Mouse (Mus musculus) right cerebral cortex, postnatal 14 days (tissue): ENCODE measurements around the gene Dhx58.

Experiments used
- DNase-seq: peaks from one replicate; pipeline ENCODE4 v3.0.0; 2022

Gene Dhx58

DNA sequence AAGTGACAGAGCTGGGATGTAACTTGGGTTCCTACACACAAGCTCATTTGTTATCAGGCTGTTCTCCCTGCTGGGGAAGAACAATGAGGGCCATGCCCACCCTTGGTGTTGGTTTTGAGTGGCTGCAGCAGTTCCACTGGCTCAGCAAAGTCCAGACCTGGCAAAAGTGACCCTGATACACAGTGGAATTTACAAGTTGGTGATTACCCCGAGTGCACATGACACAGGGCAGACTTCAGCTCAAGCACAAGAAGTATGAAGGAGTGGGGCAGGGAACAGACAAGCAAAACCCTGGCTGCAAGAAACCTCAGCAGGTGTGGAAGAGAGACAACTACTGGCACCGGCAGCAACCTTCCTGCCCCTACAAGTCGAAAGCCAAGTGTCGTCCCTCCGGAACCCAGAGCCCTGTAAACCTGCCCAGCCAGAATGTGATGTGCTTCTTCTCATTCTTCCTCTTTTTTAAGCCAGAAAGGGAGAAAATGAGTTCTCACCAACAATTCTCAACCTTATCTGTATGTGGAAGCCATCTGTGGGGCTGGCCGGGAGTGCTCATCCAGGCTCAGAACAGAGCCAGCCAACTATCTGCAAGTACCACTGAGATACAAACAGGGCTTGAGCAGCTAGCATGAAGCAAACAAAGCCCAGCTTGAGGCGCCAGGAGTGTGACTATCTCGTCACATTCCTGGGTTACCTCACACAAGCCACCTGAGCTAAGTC lies 17.9 kb upstream of the Dhx58 start:
- no peak for DNase-seq

DNA sequence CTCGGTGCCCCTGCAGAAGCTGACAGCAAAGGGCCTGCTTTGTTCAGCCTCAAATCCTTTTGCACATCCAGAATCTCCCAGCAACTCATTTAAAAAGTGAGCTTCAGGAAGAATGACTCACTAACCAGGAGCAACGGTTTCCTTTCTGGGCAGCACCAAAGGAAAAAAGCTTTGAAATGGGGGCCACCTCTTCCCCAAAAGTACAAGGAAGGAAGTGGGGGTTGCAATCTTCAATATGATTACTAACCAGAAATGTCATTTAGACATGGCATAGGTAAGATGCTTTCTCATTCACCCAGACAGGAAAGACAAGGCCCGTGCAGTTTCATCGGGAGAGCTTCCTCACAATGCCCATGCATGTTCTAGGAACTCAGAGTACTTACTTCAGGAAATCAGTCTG lies 17.2 kb upstream of the Dhx58 start:
- DNase-seq, result no peak

DNA sequence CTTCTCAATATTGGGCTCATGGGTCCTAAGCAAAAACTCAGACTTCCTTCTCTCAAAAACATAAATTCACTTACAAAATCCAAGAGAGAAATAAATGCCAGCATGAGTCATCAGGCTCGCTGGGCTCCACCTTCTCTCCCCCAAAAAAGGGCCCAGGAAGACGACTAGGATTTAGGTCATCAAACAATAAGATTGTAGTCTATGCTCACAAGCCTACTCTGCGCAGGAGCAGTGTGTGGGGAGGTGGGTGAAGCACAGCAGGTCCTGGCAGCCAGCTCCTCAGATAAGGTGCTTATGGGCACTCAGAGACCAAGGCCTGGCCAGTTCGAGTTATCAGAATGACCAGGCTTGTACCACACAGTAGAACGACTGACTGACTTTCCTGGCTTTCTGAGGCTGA lies 16.3 kb upstream of the Dhx58 start:
- no peak for DNase-seq

DNA sequence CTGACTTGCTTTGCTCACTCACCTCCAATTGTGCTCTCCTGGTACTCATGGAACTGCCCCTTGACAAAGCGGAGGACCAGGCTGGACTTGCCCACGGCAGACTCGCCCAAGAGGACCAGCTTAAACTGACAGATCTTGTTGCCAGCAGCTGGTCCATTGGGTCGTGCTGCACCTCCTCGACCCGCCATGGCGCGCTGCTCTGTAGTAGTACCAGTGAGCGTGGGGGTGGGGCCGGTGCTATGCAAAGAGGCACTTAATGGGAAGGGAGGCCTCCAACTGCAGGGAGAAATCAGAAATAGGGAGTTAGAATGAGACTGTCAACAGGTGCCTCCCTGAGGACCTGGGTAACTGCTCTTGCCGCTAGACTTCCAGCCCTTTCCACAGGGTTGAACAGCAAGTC lies 15.8 kb upstream of the Dhx58 start:
- DNase-seq, result no peak

DNA sequence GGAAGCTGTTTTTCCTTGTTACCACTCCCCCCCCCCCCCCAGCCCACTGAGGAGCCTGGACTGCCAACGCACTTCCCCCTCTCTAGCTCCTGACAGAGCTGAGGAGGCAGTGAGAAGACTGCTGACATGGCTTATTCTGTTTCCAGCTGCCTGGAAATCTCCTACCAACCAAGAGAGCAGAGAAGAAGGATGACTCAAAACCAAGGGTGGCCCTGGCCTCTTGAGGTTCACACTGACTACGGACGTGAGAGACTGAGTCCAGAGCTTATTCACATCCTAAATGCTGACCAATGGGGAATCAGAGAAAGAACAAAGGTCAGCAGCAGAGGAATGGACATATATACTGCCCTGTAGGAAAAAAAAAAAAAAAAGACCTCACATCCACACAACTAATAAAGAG lies 15.2 kb upstream of the Dhx58 start:
- no peak for DNase-seq

DNA sequence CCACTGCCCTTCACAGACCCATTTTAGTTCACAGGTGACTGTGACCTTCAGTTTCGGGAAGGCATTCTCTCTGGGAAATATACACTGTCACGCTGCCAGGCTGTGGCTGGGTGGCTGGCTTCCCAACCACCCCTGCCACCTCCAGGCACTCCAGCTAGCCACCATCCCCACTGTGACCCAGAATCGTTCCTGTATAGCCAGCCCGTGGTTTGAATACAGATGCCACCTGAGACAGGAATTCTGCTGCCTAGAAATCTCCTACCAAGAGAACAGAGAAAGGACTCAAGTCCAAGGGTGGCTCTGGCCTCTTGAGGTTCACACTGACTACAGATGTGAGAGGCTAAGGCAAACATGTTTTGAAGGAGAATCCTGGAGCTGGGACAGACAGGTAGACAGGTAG lies 14.8 kb upstream of the Dhx58 start:
- no peak for DNase-seq

DNA sequence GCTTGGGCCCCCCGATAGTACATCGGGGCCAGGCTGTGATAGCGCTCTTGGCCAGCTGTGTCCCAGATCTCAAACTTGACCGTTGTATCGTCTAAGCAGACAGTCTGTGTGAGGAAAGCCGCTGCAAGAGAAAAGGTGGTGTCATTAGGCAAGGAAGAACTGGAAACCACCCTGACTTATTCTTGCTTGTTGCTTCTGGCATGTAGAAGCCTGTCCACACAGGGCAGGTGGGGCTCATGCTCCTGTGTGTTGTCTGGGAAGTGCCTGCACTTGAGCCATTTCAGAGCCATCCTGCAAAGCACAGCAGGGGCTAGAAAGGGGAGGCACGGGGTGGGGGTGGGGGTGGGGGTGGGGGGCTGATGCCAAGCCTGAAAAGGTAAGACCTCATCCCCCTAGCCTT lies 14.4 kb upstream of the Dhx58 start:
- no peak for DNase-seq

DNA sequence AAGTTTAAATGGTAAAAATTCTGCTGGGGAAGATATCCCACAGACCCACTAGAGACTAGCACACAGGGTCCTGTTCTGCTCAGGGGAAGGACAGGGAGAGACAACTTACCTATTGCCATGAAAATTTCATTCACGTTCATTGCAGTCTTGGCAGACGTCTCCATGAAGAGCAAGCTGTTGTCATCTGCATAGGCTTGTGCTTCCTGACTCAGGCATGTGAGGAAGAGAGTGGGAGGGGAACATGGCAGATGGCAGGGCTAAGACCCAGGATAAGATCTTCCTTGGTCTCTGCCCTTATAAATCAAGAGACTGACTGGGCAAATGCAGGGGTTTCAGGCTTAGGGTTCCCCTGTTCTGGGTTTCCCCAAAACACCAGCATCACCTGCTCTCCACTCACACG lies 12.6 kb upstream of the Dhx58 start:
- DNase-seq, result no peak

DNA sequence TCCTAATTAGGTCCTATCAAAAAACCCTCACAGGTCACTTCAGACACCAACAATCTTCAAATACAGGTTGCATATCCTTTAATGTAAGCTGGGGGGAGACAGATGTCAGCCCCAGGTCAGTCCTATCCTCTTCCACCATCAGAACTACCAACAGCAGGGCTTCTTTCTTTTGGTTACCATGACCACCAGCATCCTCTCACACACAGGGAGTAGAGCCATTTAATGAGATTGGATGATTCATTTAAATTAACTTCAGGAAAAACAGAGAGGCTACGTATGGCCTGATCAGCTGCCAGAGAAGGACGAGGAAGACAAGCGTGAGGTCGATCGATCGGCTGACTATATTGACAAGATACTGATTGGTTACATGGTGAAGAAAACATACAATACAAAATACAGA lies 10.9 kb upstream of the Dhx58 start:
- no peak for DNase-seq

DNA sequence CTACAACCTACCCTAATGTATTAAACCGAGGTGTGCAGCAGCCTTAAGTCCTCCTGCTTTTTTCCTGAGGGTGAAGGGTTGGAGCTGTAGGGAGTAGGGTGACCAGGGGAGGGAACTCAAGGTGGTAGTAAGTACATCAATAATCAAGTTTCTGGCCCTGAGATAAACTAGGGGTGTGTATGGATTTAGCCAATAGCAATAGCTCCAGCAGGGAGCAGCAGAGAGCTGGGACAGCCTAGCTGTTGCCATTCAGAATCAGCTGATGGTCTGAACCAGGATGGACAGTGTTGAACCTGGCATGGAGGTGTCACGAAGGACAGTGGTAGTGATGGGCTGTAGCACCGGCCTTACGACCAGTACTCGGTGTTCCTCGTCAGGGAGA lies 10.5 kb upstream of the Dhx58 start:
- DNase-seq, result peak; percentile 92

DNA sequence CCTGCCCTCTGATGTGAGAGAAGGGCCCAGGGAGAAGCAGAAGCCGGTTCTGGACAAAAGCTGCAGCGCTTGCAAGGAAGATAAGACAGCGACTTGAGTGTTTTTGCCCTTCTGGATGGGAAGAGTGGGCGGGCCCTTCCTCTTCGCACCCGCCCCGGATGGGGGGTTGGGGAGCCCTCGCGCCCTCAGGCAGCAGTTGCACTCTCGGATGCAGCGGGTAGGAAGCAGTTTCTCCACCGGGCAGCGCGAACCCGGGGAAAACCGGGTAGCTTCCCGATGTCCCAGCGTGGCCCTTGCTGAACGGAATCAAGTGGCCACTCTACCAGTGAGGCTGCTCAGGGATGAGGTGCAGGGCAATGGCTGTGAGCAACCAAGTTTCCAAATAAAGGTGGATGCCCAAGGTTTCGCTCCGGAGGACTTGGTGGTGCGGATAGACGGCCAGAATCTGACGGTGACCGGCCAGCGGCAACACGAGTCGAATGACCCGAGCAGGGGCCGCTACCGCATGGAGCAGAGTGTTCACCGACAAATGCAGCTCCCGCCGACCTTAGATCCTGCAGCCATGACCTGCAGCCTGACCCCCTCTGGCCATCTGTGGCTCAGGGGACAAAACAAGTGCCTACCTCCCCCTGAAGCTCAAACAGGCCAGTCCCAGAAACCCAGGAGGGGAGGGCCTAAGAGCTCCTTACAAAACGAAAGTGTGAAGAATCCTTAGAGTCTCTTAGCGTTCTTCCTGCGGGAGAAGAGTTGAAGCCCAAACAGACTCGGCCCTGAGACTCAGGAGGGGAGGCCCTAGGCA lies 9.9 kb upstream of the Dhx58 start, which contains the start of gene Hspb9:
TSS of gene Hspb9 (plus strand) at position 116 of the 799 bp plus-strand sequence.
- peak; percentile 53 for DNase-seq

DNA sequence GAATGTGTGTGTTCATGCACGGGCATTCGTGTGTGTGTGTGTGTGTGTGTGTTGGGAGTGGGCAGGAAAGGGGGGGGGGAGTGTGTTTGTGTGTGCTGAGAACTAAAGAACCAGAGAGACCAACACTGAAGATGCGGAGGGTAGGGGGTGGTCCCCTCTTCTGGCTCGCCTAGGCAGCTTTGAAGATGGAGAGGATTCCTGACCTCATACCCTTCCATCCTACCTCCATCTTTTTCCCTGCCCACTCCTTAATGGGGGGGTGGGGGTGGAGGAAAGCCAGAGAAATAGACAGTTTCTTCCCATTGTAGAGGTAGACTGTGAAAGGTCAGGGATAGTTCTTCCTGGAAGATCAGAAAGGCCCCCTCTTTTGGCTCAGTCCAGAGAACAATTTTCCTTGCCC lies 9.1 kb upstream of the Dhx58 start:
- no peak for DNase-seq

DNA sequence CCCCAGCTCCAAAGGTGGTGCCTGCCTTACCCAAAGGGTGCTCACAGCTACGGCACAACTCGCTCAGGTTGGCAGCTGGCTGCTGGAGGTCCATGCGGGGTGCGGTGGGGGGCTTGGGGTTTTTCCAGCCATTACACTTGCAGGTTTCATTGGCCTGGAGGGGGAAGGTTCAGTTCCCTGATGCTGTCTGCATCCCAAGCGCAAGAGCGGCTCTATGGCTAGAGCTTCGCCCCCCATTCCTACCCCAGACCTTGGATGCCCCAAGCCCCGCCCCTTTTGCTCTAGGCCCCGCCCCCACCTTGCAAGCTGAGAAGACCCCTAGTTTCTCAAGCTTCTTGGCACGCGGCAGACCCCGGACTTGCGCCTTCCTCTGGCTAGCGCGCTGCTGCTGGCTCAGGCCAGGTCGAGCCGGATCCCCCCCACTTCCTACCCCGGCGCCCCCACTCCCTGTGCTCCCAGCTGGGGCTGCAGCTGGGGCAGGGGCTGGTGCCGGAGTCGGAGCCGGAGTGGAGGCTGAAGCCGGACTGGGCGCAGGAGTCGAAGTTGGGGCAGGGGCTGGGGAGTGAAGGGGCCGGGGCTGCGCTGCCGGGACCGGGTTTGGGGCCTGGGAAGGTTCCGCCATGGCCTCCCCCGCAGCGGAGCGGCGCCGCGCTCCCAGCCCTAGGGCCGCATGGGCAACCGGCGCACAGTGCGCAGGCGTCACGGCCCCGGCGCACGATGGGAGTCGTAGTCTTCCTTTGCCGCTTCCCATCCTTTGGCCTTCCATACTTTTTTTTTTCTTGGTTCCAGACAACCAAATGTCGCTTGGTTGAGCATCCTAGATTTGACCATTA lies 7.9 kb upstream of the Dhx58 start, which contains the start of gene Kat2a:
TSS of gene Kat2a (minus strand) at position 683 of the 833 bp plus-strand sequence.
- peak; percentile 87 for DNase-seq

DNA sequence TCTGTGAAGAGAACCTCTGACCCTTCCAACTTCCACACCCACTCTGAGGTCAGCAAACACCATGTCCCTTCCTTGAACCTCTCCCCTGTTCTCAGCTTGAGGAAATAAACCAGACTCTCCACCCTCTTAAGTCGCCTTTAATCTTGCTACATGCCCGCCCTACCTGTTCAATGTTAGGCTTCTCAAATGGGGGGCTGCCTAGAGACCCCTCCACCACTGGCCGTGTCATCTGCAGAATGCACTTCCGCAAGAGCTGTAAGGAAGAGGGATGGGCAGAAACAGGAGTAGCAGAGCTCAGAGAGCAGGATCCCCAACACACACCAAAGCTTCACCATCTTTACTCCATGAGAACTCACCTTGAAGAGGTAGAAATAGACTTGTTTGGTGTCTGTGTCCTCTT lies 6.9 kb upstream of the Dhx58 start:
- DNase-seq, result no peak

DNA sequence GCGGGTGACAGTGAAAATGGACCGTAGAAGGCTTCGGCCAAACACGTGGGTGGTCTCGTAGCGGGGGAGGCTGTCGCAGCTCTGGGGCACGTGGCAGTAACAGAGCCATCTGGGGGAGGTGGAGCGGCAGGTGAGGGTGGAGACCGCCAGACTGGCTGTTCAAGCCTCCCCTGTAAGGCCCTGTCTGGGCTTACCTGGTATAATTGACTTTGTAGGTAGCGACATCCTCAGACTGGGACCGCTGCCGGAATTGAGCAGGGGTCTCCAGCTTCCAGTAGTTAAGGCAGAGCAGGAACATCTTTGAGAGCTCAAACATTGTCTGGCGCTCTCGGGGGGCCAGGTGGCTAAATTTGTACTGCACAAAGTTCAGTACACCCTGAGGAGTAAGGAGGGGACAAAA lies 6.5 kb upstream of the Dhx58 start:
- DNase-seq, result no peak

DNA sequence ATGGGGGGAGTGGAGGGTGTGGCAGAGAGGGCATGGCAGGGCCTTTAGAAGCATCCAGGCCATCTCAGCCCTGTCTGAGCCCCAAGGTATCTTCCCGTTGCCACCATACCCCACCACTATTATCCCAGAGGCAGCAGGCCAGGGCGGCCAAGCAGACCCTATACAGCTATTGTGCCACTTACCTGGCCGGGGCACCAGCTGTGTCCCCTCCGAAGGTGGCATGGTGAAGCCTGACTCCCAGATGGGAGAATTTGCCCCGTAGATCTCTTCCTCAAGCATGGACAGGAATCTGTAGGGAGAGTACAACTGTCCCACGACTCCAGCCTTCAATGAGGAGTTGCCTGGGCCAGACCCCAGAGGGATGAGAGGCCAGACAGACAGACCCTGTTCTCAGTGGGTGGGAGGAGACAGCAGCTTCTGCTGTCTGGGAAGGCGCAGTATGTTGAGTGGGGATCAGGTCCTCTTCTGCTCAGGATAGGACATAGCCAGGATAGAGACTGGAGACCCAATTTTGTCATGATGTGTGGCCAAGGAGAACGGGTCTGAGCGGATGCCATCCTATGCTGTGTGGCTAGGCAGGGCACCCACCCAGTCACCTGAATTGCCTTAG lies 5.2 kb upstream of the Dhx58 start:
- no peak for DNase-seq

DNA sequence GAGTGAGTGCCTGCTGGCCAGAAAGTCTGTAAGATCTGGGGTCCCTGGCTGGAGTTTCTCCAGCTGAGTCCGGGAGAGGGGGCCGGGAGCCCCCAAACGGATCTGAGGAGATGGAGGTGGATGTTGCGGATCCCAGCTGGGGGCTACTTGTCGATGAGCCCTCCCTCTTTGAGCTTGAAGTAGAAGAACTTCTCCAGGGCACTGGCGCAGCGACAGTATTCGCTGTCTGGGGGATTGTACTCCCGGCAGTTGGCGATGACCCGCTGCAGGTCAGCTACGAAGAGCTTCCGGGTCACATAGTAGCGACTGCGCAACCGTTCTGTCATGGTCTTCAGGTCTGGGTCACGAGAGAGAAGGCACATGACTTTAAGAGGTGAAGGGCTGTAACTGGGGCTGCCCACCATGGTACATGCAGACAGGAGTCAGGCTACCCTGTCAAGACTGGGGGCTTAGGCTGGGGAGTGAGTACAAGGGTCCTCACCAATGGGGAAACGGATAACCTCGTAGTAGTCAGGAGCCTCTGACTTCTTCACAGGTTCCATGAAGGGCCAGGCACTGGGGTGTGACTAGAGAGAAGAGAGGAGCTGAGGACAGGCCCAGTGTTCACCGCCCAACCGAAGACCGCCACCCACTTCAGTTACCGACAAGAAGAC lies 1.1 kb upstream of the Dhx58 start:
- no peak for DNase-seq

DNA sequence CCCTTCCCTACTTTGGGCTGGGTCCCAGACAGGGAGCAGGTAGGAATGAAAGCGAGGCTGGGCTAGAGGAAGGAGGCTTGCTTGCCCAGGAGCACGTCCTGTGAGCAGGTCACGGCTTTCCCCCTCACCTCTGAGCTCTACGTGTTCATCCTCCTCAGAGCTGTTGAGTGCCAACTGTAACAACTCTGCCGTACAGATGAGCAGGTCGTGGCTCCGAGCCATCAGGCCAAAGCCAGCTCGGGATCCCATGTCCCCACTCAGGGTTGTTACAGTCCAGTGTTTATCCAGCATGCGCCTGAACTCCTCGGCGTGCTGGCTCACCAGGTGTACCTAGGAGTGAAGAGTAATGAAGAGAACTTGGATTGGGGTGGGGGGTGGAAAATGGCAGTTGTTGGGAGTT lies 705 bp downstream of the Dhx58 start:
- DNase-seq, result no peak

DNA sequence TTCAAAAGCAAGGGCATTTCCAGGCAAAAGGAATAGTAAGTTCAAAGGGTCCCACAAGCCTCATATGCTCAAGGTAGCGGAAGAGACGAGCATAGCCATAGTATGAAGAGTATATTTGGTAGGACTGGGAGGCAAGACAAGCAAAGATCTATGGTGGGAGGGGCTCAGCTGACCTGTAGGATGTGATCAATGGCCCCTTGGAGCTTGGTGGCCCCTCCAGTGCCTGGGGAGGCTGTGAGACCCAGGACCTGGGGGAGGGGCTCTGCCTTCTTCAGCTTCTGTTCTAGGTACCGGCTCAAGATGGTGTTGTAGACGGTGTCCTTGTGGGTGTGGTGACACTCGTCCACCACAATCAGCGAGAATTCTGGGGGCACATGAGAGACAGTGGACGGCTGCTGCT lies 1.2 kb downstream of the Dhx58 start:
- no peak for DNase-seq

DNA sequence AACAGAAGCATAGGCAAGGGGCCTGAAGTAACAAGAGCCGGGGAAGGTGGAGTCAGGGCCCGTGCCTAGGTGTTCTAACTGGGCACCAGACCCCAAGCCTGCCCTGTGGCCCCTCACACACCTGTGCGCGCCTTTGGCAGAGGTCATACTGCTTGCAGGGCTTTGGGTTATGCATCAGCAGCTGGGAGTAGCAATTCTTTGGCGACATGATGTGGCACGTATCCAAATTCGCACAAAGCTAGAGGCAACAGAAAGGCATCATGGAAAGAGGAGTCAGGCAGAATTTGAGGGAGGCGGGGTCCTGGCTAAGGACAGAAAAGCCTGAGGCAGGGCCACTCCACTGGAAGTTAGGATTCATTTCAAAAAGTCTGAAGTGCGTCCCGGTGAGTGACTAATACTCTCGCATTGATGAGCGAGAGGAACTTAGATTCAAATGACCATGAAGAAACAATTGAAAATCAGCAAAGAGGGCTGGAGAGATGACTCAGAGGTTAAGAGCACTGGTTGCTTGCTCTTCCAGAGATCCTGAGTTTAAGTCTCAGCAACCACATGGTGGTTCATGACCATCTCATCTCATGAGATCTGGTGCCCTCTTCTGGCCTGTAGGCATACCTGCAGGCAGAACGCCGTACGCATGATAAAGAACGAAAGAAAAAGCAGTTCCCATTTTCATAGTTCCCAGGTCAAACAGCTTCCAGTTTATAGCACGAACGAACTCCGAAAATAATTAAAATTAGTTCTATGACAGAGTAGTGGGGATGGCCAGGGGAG lies 1.8 kb downstream of the Dhx58 start:
- no peak for DNase-seq

DNA sequence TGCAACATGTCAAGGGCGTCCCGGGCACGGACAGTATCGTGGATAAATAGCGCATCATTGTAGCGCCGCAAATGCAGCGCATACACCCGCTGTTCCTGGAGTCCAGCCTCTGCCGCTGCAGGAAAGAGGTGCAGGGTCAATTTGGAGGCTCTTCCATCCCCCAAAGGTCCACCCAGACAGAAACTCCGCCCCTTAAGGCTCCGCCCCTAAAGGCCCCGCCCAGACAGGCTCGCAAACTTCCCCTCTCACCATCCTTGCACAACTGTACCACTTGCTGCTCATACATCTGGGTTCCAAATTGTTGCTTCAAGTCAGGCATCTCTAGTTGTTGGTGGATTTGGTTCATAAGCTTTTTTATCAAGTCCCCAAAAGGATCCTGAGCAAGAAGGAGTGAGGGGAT lies 2.8 kb downstream of the Dhx58 start:
- no peak for DNase-seq

DNA sequence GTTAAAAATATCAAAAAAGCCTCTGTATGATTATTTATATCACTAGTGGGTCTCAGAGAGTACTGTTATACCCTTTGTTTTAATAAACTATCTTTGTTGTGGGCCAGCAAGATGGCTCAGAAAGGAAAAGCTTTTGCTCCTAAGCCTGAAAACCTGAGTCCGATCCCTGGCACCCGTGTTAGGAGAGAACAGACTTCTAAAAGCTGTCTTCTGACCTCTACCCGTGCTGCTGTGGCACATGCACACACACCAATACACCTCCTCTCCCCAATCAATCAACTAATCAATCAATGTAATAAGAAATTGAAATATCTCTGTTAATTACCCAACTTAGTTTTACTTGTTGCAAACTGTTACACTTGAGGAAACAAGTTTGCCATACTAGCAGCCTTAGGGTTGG lies 3.4 kb downstream of the Dhx58 start:
- no peak for DNase-seq
